Mouse (Mus musculus): ENCODE data around the gene Amz2. TPM values are rescaled to one million over a fixed set of nuclear protein-coding genes. Genes with fewer than 3 reads are reported as not detected.

Amz2 gene
- polyA plus RNA-seq, 1 experiment from 2014 or later, result 63.6 TPM

- H3K4me1 ChIP-seq (ENCODE audit: control insufficient read depth, insufficient read depth, low read length), result peaks cover 14% of the 10 kb centered on the region
- H3K9me3 ChIP-seq (ENCODE audit: control insufficient read depth, low read length), result no peaks in the 10 kb centered on the region
- H3K36me3 ChIP-seq (ENCODE audit: control insufficient read depth, insufficient read depth, low read length), result peaks cover 31% of the 10 kb centered on the region
- H3K9ac ChIP-seq (replicated peaks; ENCODE audit: low read length), result no peak overlapping the region
- DNase-seq, result no peak
- H3K27me3 ChIP-seq (ENCODE audit: control insufficient read depth, insufficient read depth, low read length), result no peaks in the 10 kb centered on the region
- peak overlapping the region; percentile 67 for H3K4me2 ChIP-seq (ENCODE audit: low read length)
- no peak for ATAC-seq (ENCODE audit: low FRiP score, low TSS enrichment)
- 95% methylated on average over 5 of the region's 5 CpGs for WGBS
- no peak overlapping the region for H3K27ac ChIP-seq (replicated peaks; ENCODE audit: low read depth, low read length)
- no peak overlapping the region for H3K4me3 ChIP-seq (replicated peaks; ENCODE audit: low read depth, low read length)
Observed at GRCm38 (mm10) chr11:109427353-109427752, 1.6 kb downstream of the Amz2 start.

GRCm38 (mm10) chr11:109434233-109434798, 8.6 kb downstream of the Amz2 start:
- no peak overlapping the region for H3K4me3 ChIP-seq (replicated peaks; ENCODE audit: low read depth, low read length)
- no peak overlapping the region for H3K9ac ChIP-seq (replicated peaks; ENCODE audit: low read length)
- WGBS, result 94% methylated on average over 16 of the region's 16 CpGs
- no peaks in the 10 kb centered on the region for H3K9me3 ChIP-seq (ENCODE audit: control insufficient read depth, low read length)
- H3K36me3 ChIP-seq (ENCODE audit: control insufficient read depth, insufficient read depth, low read length), result peaks cover 73% of the 10 kb centered on the region
- H3K27ac ChIP-seq (replicated peaks; ENCODE audit: low read depth, low read length), result no peak overlapping the region
- no peaks in the 10 kb centered on the region for H3K27me3 ChIP-seq (ENCODE audit: control insufficient read depth, insufficient read depth, low read length)
- H3K4me2 ChIP-seq (ENCODE audit: low read length), result no peak overlapping the region
- no peaks in the 10 kb centered on the region for H3K4me1 ChIP-seq (ENCODE audit: control insufficient read depth, insufficient read depth, low read length)
- no peak for DNase-seq
- ATAC-seq (ENCODE audit: low FRiP score, low TSS enrichment), result no peak

GRCm38 (mm10) chr11:109436889-109437288, 11.1 kb downstream of the Amz2 start:
- H3K4me1 ChIP-seq (ENCODE audit: control insufficient read depth, insufficient read depth, low read length), result peaks cover 9% of the 10 kb centered on the region
- peaks cover 54% of the 10 kb centered on the region for H3K36me3 ChIP-seq (ENCODE audit: control insufficient read depth, insufficient read depth, low read length)
- H3K4me2 ChIP-seq (ENCODE audit: low read length), result no peak overlapping the region
- H3K27ac ChIP-seq (replicated peaks; ENCODE audit: low read depth, low read length), result no peak overlapping the region
- DNase-seq (no peak), ATAC-seq (ENCODE audit: low FRiP score, low TSS enrichment) (no peak)
- H3K9me3 ChIP-seq (ENCODE audit: control insufficient read depth, low read length), result no peaks in the 10 kb centered on the region
- H3K27me3 ChIP-seq (ENCODE audit: control insufficient read depth, insufficient read depth, low read length), result no peaks in the 10 kb centered on the region
- no peak overlapping the region for H3K9ac ChIP-seq (replicated peaks; ENCODE audit: low read length)
- WGBS, result 78% methylated on average over 7 of the region's 8 CpGs
- no peak overlapping the region for H3K4me3 ChIP-seq (replicated peaks; ENCODE audit: low read depth, low read length)

GRCm38 (mm10) chr11:109439209-109439608, 13.5 kb downstream of the Amz2 start:
- ATAC-seq (ENCODE audit: low FRiP score, low TSS enrichment) (no peak; the same call in 1 of the 2 replicates), DNase-seq (peak; percentile 32)
- Histone ChIP-seq H3K9me3 (ENCODE audit: control insufficient read depth, low read length) (no peaks in the 10 kb centered on the region), H3K9ac (replicated peaks; ENCODE audit: low read length) (peak overlapping the region; percentile 54; the same call in 1 of the 2 replicates), H3K4me1 (ENCODE audit: control insufficient read depth, insufficient read depth, low read length) (peaks cover 9% of the 10 kb centered on the region), H3K36me3 (ENCODE audit: control insufficient read depth, insufficient read depth, low read length) (peaks cover 41% of the 10 kb centered on the region), H3K4me2 (ENCODE audit: low read length) (peak overlapping the region; percentile 74), H3K27me3 (ENCODE audit: control insufficient read depth, insufficient read depth, low read length) (no peaks in the 10 kb centered on the region), H3K4me3 (replicated peaks; ENCODE audit: low read depth, low read length) (no peak overlapping the region), H3K27ac (replicated peaks; ENCODE audit: low read depth, low read length) (no peak overlapping the region)
- WGBS, result 19% methylated on average over 5 of the region's 5 CpGs

- ATAC-seq (ENCODE audit: low FRiP score, low TSS enrichment), result 0 out of 2 replicates have a peak, but pooled peaks have one; percentile 27
- DNase-seq, result peak; percentile 78
- Histone ChIP-seq H3K27ac (replicated peaks; ENCODE audit: low read depth, low read length) (0 out of 2 replicates have a peak overlapping the region, but pooled peaks have one; percentile 26), H3K27me3 (ENCODE audit: control insufficient read depth, insufficient read depth, low read length) (no peaks in the 10 kb centered on the region), H3K4me2 (ENCODE audit: low read length) (peak overlapping the region; percentile 74), H3K9me3 (ENCODE audit: control insufficient read depth, low read length) (no peaks in the 10 kb centered on the region), H3K9ac (replicated peaks; ENCODE audit: low read length) (peak overlapping the region; percentile 54), H3K36me3 (ENCODE audit: control insufficient read depth, insufficient read depth, low read length) (peaks cover 34% of the 10 kb centered on the region), H3K4me1 (ENCODE audit: control insufficient read depth, insufficient read depth, low read length) (peaks cover 9% of the 10 kb centered on the region), H3K4me3 (replicated peaks; ENCODE audit: low read depth, low read length) (peak overlapping the region; percentile 37)
- 2% methylated on average over 32 of the region's 32 CpGs for WGBS
Observed at GRCm38 (mm10) chr11:109439829-109440340, 14.1 kb downstream of the Amz2 start.

- no peak overlapping the region for H3K4me3 ChIP-seq (replicated peaks; ENCODE audit: low read depth, low read length)
- no peak overlapping the region for H3K9ac ChIP-seq (replicated peaks; ENCODE audit: low read length)
- 63% methylated on average over 4 of the region's 4 CpGs for WGBS
Observed at GRCm38 (mm10) chr11:109440641-109441040, 14.9 kb downstream of the Amz2 start.

GRCm38 (mm10) chr11:109441119-109441518, 15.4 kb downstream of the Amz2 start:
- WGBS, result 61% methylated on average over 3 of the region's 3 CpGs
- no peak for ATAC-seq (ENCODE audit: low FRiP score, low TSS enrichment)
- no peak overlapping the region for H3K9ac ChIP-seq (replicated peaks; ENCODE audit: low read length)

More at GRCm38 (mm10) chr11:109440641-109441040, 14.9 kb downstream of the Amz2 start:
- peaks cover 26% of the 10 kb centered on the region for H3K36me3 ChIP-seq (ENCODE audit: control insufficient read depth, insufficient read depth, low read length)
- H3K4me2 ChIP-seq (ENCODE audit: low read length), result peak overlapping the region; percentile 74; the same call in 1 of the 2 replicates
- H3K27ac ChIP-seq (replicated peaks; ENCODE audit: low read depth, low read length), result no peak overlapping the region
- peaks cover 9% of the 10 kb centered on the region for H3K4me1 ChIP-seq (ENCODE audit: control insufficient read depth, insufficient read depth, low read length)
- ATAC-seq (ENCODE audit: low FRiP score, low TSS enrichment) (no peak), DNase-seq (no peak)
- H3K9me3 ChIP-seq (ENCODE audit: control insufficient read depth, low read length), result no peaks in the 10 kb centered on the region
- no peaks in the 10 kb centered on the region for H3K27me3 ChIP-seq (ENCODE audit: control insufficient read depth, insufficient read depth, low read length)

GRCm38 (mm10) chr11:109442166-109442730, 16.5 kb downstream of the Amz2 start:
- Histone ChIP-seq H3K4me2 (ENCODE audit: low read length) (no peak overlapping the region), H3K9ac (replicated peaks; ENCODE audit: low read length) (no peak overlapping the region), H3K4me3 (replicated peaks; ENCODE audit: low read depth, low read length) (no peak overlapping the region), H3K4me1 (ENCODE audit: control insufficient read depth, insufficient read depth, low read length) (peaks cover 9% of the 10 kb centered on the region), H3K27ac (replicated peaks; ENCODE audit: low read depth, low read length) (no peak overlapping the region), H3K27me3 (ENCODE audit: control insufficient read depth, insufficient read depth, low read length) (no peaks in the 10 kb centered on the region), H3K9me3 (ENCODE audit: control insufficient read depth, low read length) (no peaks in the 10 kb centered on the region), H3K36me3 (ENCODE audit: control insufficient read depth, insufficient read depth, low read length) (peaks cover 11% of the 10 kb centered on the region)
- 53% methylated on average over 5 of the region's 5 CpGs for WGBS
- DNase-seq, result no peak
- no peak for ATAC-seq (ENCODE audit: low FRiP score, low TSS enrichment)

More at GRCm38 (mm10) chr11:109441119-109441518, 15.4 kb downstream of the Amz2 start:
- peak; percentile 55 for DNase-seq
- Histone ChIP-seq H3K4me2 (ENCODE audit: low read length) (no peak overlapping the region), H3K27ac (replicated peaks; ENCODE audit: low read depth, low read length) (no peak overlapping the region), H3K36me3 (ENCODE audit: control insufficient read depth, insufficient read depth, low read length) (peaks cover 21% of the 10 kb centered on the region), H3K9me3 (ENCODE audit: control insufficient read depth, low read length) (no peaks in the 10 kb centered on the region), H3K4me1 (ENCODE audit: control insufficient read depth, insufficient read depth, low read length) (peaks cover 9% of the 10 kb centered on the region), H3K4me3 (replicated peaks; ENCODE audit: low read depth, low read length) (no peak overlapping the region), H3K27me3 (ENCODE audit: control insufficient read depth, insufficient read depth, low read length) (no peaks in the 10 kb centered on the region)

Measured in midbrain, embryonic 14.5 days (tissue).